Mouse (Mus musculus) ES-E14 (cell line): ENCODE measurements around the gene Fam118a. TPM values are rescaled to one million over a fixed set of nuclear protein-coding genes. Genes with fewer than 3 reads are reported as not detected.
"Not testable (repeated sequence)": the region's sequence is repeated elsewhere in the genome, so short reads cannot be mapped to it uniquely, and the experiment has no call there.

Source experiments
- DNase-seq: peaks from one replicate; pipeline ENCODE4 v3.0.0-alpha.2; 2013; ENCODE audit warnings: low read depth, low spot score
- H3K27ac ChIP-seq: 2 replicates; pipeline ENCODE4 v1.5.1; 2012; ENCODE audit warnings: low read depth, mild to moderate bottlenecking, low read length, moderate library complexity, mixed read lengths; ENCODE audit not compliant: poor library complexity, insufficient read depth, severe bottlenecking
- H3K36me3 ChIP-seq: 2 replicates; pipeline ENCODE4 v1.6.1; 2012; ENCODE audit warnings: mild to moderate bottlenecking, low read length, moderate library complexity, mixed read lengths; ENCODE audit not compliant: control insufficient read depth, poor library complexity, insufficient read depth, severe bottlenecking
- H3K4me1 ChIP-seq, 2 experiments: fragments of 150-350 bp in 1 of 2; sonication (generic) in 1 of 2; 2 replicates each; pipeline ENCODE4 v1.6.1; 2012; ENCODE audit warnings: low read length in 2 of 2, mild to moderate bottlenecking in 1 of 2, mixed read lengths in 1 of 2; ENCODE audit not compliant: control insufficient read depth in 2 of 2, insufficient read depth in 2 of 2, poor library complexity in 1 of 2
- H3K4me3 ChIP-seq, 2 experiments: fragments of 150-350 bp in 1 of 2; sonication (generic) in 1 of 2; 2 replicates each; pipeline ENCODE4 v1.5.1; 2012; ENCODE audit warnings: low read length in 2 of 2, low read depth in 1 of 2, mild to moderate bottlenecking in 1 of 2, mixed read lengths in 1 of 2; ENCODE audit not compliant: insufficient read depth in 1 of 2, poor library complexity in 1 of 2, severe bottlenecking in 1 of 2
- H3K9ac ChIP-seq: 2 replicates; pipeline ENCODE4 v1.6.1; 2012; ENCODE audit warnings: low read depth, mild to moderate bottlenecking, low read length, mixed read lengths; ENCODE audit not compliant: poor library complexity, insufficient read depth, severe bottlenecking
- H3K9me3 ChIP-seq: fragments of 150-350 bp; sonication (generic); 2 replicates; pipeline ENCODE4 v1.6.1; 2012; ENCODE audit warnings: low read depth, mild to moderate bottlenecking, low read length; ENCODE audit not compliant: control insufficient read depth, insufficient read depth
- CHD2 ChIP-seq: IDR thresholded peaks from 2 replicates; pipeline ENCODE4 v1.6.1; 2014; ENCODE audit warnings: mild to moderate bottlenecking, low read depth, low read length, inconsistent platforms
- HCFC1 ChIP-seq: IDR thresholded peaks from 2 replicates; pipeline ENCODE4 v1.6.1; 2012; ENCODE audit warnings: low read length, inconsistent platforms, borderline replicate concordance; ENCODE audit not compliant: insufficient read depth
- MAFK ChIP-seq: IDR thresholded peaks from 2 replicates; pipeline ENCODE4 v1.6.1; 2014; ENCODE audit warnings: mild to moderate bottlenecking, low read depth, low read length, inconsistent platforms; ENCODE audit not compliant: insufficient read depth
- ZC3H11A ChIP-seq: IDR thresholded peaks from 2 replicates; pipeline ENCODE4 v1.6.1; 2012; ENCODE audit warnings: low read depth, mild to moderate bottlenecking, inconsistent platforms, low read length, borderline replicate concordance
- ZNF384 ChIP-seq: IDR thresholded peaks from 2 replicates; pipeline ENCODE4 v1.6.1; 2012; ENCODE audit warnings: low read depth, low read length, inconsistent platforms
- in situ Hi-C, 2 experiments: fragments of 600-800 bp; cut with MboI; formaldehyde crosslinking; loops; one replicate each; pipeline ENCODE4 v1.15.1; 2025; ENCODE audit warnings: low sequenced_read_pairs in 2 of 2, inconsistent platforms in 1 of 2; ENCODE audit not compliant: unreplicated experiment in 2 of 2
- total RNA-seq: library from RNA; depleted of rRNA; stranded (reverse); fragments of 300-350 nt; gene quantifications from 2 replicates; pipeline ENCODE4 v1.2.3, GENCODE M21; 2012; rRNA removed

Gene Fam118a
- total RNA-seq, result 20.9 and 31.5 TPM in 2 replicates

DNA sequence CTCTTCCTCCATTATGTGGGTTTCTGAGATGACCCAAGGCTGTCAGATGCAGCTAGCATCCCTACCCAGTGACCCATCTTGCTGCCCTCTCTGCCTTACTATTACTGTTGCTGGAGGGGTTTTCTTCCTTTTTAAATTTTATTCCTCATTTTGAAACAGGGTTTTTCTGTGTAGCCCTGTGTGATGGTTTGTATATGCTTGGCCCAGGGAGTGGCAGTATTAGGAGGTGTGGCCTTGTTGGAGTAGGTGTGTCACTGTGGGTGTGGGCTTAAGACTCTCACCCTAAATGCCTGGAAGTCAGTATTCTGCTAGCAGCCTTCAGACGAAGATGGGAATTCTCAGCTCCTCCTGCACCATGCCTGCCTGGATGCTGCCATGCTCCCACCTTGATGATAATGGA, at the start of gene Fam118a:
Gene Fam118a (plus strand): TSS at position 301 of the 400 bp plus-strand sequence.
- H3K9me3 ChIP-seq, H3K36me3 ChIP-seq, in situ Hi-C loops, H3K4me3 ChIP-seq, H3K9ac ChIP-seq, DNase-seq, H3K27ac ChIP-seq: not testable (repeated sequence)
- peaks cover 0 to 11% of the 10 kb centered on the region in 2 experiments; a peak in 1 of 4 replicates for H3K4me1 ChIP-seq

DNA sequence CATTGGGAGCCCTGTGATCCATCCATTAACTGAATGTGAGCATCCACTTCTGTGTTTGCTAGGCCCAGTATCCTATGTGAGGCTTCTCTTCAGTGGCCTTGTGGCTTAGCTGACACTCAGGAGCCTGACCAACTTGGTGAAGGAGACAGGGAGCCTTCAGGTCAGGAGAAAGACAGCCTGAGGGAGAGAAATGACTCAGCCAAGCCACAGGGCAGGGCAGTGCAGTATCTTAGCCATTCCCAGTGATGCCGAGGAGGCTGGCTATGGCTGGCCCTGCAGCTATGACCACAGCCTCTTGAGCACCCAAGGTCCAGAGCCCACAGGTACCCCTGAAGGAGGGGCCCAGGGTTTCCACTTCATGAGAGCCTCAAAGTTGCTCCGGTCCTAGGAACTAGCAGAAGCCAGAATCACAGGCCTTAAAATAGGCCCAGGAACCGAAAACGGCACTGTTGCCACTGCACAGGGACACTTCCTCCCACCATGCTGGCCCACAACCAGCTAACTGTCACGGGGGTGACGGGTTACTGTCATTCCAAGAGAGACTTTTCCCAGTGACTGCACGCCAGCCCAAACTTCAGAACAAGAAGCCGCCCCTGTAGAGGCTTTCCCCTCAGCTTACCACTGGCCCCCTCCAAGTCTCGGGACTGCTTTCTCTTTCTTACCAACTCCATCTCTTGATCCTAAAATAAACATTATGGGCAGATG, 47.0 kb upstream of the Fam118a start:
- peaks cover 0 to 5% of the 10 kb centered on the region in 2 experiments; a peak in 1 of 4 replicates for H3K4me1 ChIP-seq
- H3K9ac ChIP-seq, result no peak overlapping the region
- no peaks in the 10 kb centered on the region for H3K9me3 ChIP-seq
- no peak for TF ChIP-seq ZC3H11A
- TF ChIP-seq ZNF384, result no peak
- no peak for TF ChIP-seq HCFC1
- no peak for TF ChIP-seq MAFK
- TF ChIP-seq CHD2, result no peak
- in situ Hi-C loops, result no loop called here
- H3K27ac ChIP-seq, result 0 out of 2 replicates have a peak overlapping the region, but pooled peaks have one; percentile 31
- DNase-seq, result no peak
- no peaks in the 10 kb centered on the region for H3K36me3 ChIP-seq
- H3K4me3 ChIP-seq, result no peak overlapping the region

DNA sequence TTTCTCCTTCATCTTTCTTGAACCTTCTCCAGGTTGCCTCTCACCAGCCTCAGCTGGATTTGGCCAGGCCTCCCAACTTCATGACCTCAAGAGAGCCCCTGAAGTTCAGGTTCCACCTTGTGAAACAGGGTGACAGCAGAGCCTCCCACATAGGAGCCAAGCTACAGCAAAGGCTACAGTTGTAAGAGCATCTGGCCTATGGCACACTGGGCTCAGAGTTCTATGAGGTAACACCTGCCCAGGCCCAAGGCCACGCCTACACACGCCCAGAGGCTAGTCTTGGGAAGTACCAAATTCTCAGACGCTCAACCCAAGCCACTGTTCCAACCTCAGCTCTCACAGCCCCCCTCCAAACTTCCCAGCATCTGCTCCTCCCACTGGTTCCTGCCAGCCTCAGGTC, 45.9 kb upstream of the Fam118a start:
- Histone ChIP-seq H3K9me3 (no peaks in the 10 kb centered on the region), H3K4me1 (peaks cover 0 to 7% of the 10 kb centered on the region in 2 experiments; a peak in 1 of 4 replicates), H3K4me3 (no peak overlapping the region), H3K36me3 (no peaks in the 10 kb centered on the region), H3K27ac (no peak overlapping the region), H3K9ac (no peak overlapping the region)
- DNase-seq, result no peak
- in situ Hi-C loops, result no loop called here
- no peak for TF ChIP-seq HCFC1

DNA sequence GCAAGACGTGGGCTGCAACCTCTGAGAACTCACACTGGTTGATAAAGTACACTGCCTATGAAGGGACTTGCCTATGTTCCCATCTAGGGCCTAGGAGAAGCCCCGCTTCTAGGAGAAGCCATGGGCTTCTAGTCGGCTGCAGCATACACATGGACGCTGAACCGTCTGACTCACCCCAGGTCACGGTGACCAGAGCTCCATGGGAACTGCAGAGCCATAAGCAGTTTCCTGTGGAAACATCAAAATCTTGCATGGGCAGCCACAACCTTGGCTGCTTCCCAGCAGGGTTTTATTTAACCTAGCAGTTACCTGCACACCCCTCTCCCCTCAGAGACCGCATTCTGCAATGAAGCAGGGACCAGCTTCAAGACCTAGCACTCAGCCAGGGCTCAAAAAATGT, 45.0 kb upstream of the Fam118a start:
- no peak for DNase-seq
- in situ Hi-C loops, result no loop called here
- TF ChIP-seq ZNF384, result no peak
- TF ChIP-seq ZC3H11A, result no peak
- TF ChIP-seq MAFK, result no peak
- TF ChIP-seq HCFC1, result no peak
- TF ChIP-seq CHD2, result no peak
- H3K27ac ChIP-seq, result no peak overlapping the region
- H3K4me3 ChIP-seq, result no peak overlapping the region
- peaks cover 2 to 9% of the 10 kb centered on the region in 2 experiments; a peak in 1 of 4 replicates for H3K4me1 ChIP-seq
- H3K36me3 ChIP-seq, result no peaks in the 10 kb centered on the region
- H3K9ac ChIP-seq, result no peak overlapping the region
- H3K9me3 ChIP-seq, result no peaks in the 10 kb centered on the region
